ENCODE assay signal across 11 mouse cellular contexts in genomic region chrX:13294505-13295228, GRCm38 (mm10). TPM values are rescaled to one million over a fixed set of nuclear protein-coding genes. Genes with fewer than 3 reads are reported as not detected.
A peak's percentile ranks its signal among the peaks of the same experiment; 100 is the strongest.
DNase-seq lines count a peak whose midpoint lies in the region; ATAC-seq and TF ChIP-seq lines count a peak whose summit lies in the region.
"Had no signal": no experiment of that assay in that cellular context is flagged by ENCODE, and none has a peak within 500 bp of the region (broad histone marks: within the 10 kb centered on the region; RNA-seq: fewer than 3 reads in every experiment).

No protein-coding gene starts in this region.

- H3K27me3 ChIP-seq in lung, postnatal 0 days (replicated peaks; ENCODE audit: insufficient read depth, low read length): no peaks in the 10 kb centered on the region
- no peaks in the 10 kb centered on the region for H3K27me3 ChIP-seq in hindbrain, embryonic 13.5 days
- H3K27me3 ChIP-seq: heart, embryonic 13.5 days had no signal

- 35% methylated on average over 6 of the region's 6 CpGs for WGBS in lung, postnatal 0 days
- 51% methylated on average over 6 of the region's 6 CpGs for WGBS in hindbrain, embryonic 13.5 days

- TF ChIP-seq CTCF in lung, postnatal 0 days (IDR thresholded peaks at IDR 0.05): no peak

- H3K9ac ChIP-seq in lung, postnatal 0 days (replicated peaks; ENCODE audit: low read depth): no peak overlapping the region
- no peak overlapping the region for H3K9ac ChIP-seq in hindbrain, embryonic 13.5 days
- H3K9ac ChIP-seq: heart, embryonic 13.5 days had no signal

- ATAC-seq in lung, postnatal 0 days: peak; percentile 41; the same call in 1 of the 2 replicates
- peak; percentile 59; the same call in 1 of the 2 replicates for ATAC-seq in hindbrain, embryonic 13.5 days (ENCODE audit: low FRiP score)
- no peak for ATAC-seq in inflammation-experienced regulatory T-cells, adult 6 months
- ATAC-seq in frontal cortex, adult (ENCODE audit: low TSS enrichment): no peak

- no peaks in the 10 kb centered on the region for H3K9me3 ChIP-seq in lung, postnatal 0 days (ENCODE audit: low read length)
- H3K9me3 ChIP-seq in hindbrain, embryonic 13.5 days: no peaks in the 10 kb centered on the region
- H3K9me3 ChIP-seq: heart, embryonic 13.5 days had no signal

- H3K4me1 ChIP-seq in lung, postnatal 0 days (ENCODE audit: insufficient read depth, low read depth, low read length): no peaks in the 10 kb centered on the region
- no peaks in the 10 kb centered on the region for H3K4me1 ChIP-seq in hindbrain, embryonic 13.5 days (replicated peaks)
- H3K4me1 ChIP-seq: heart, embryonic 13.5 days had no signal

- H3K36me3 ChIP-seq in lung, postnatal 0 days (ENCODE audit: insufficient read depth, low read length): peaks cover 19% of the 10 kb centered on the region; the same call in 1 of the 2 replicates
- H3K36me3 ChIP-seq in hindbrain, embryonic 13.5 days: peaks cover 27% of the 10 kb centered on the region

- H3K4me3 ChIP-seq in lung, postnatal 0 days (ENCODE audit: low read depth, low read length): no peak overlapping the region
- no peak overlapping the region for H3K4me3 ChIP-seq in hindbrain, embryonic 13.5 days
- H3K4me3 ChIP-seq: heart, embryonic 13.5 days; left cerebral cortex, adult 2 months had no signal

- H3K27ac ChIP-seq in lung, postnatal 0 days (ENCODE audit: low read length): no peak overlapping the region
- no peak overlapping the region for H3K27ac ChIP-seq in hindbrain, embryonic 13.5 days
- H3K27ac ChIP-seq: heart, embryonic 13.5 days; left cerebral cortex, adult 2 months had no signal

- TF ChIP-seq EP300 in lung, postnatal 0 days (IDR thresholded peaks at IDR 0.05): no peak

- H3K4me2 ChIP-seq in lung, postnatal 0 days (replicated peaks; ENCODE audit: low read depth, low read length): no peak overlapping the region
- H3K4me2 ChIP-seq in hindbrain, embryonic 13.5 days: no peak overlapping the region
- H3K4me2 ChIP-seq: heart, embryonic 13.5 days had no signal

- DNase-seq in lung, postnatal 0 days (ENCODE audit: low spot score): peak; percentile 32
- no peak for DNase-seq in lung, adult 18-20 months
- DNase-seq in R1 (ENCODE audit: low read depth, low spot score): peak; percentile 51
- peak; percentile 37 for DNase-seq in naive thymus-derived CD4-positive, alpha-beta T cell, adult 2 months (ENCODE audit: low read depth)
- no peak for DNase-seq in ovary, postnatal 10 days (ENCODE audit: low spot score)
- DNase-seq: adrenal gland, postnatal 36 days had no signal

RNA-seq across cellular contexts. Expression of gene Ddx3x, which starts 13.9 kb away (rescaled TPM):
- 81.8 and 85.2 TPM in 2 replicates for polyA plus RNA-seq in lung, postnatal 0 days (2015; fragmentation: Nextera tagmentation; extraction: Ambion mirVana)
- 120 and 125 TPM in 2 replicates for polyA plus RNA-seq in hindbrain, embryonic 13.5 days (2015; fragmentation: Nextera tagmentation; extraction: Ambion mirVana)
- polyA plus RNA-seq in inflammation-experienced regulatory T-cells, adult 6 months (2017; shearing (Covaris generic)): 10 to 100 TPM; 34.9 to 48.8 (median 37.7) TPM

Comparison
In these comparisons a context has a peak if more than half of its experiments do, and no peak if none do; other contexts are left out.
1. DNase-seq: peak in lung, postnatal 0 days (single experiment), R1 (single experiment) and naive thymus-derived CD4-positive, alpha-beta T cell, adult 2 months (single experiment); none in lung, adult 18-20 months (0 of 2) and ovary, postnatal 10 days (single experiment).
2. ATAC-seq: peak in lung, postnatal 0 days (single experiment) and hindbrain, embryonic 13.5 days (single experiment); none in inflammation-experienced regulatory T-cells, adult 6 months (single experiment) and frontal cortex, adult (single experiment).